Mouse (Mus musculus): ENCODE data around the gene Apol6. TPM values are rescaled to one million over a fixed set of nuclear protein-coding genes. Genes with fewer than 3 reads are reported as not detected.

Apol6 gene
- polyA plus RNA-seq, 1 experiment from 2014 or later = 0.06 TPM

DNA sequence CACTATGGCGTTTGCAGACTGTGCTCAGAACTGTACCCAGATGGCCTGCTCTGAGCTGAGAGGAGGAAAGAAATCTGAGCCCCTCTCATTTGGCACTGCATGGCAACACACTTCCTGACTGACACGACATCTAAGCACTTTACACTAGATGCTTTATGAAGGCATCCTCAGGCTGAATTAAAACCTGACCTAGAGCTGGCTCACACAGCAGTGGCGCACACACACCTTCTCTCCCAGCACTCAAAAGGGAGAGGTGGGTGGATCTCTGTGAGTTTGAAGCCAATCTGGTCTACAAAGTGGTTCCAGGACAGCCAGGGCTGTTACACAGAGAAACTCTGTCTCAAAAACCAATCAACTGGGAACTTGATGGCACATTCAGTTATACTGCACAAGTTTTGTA lies 55.2 kb downstream of the Apol6 start:
- H3K36me3 ChIP-seq (replicated peaks) = peaks cover 18% of the 10 kb centered on the region

GRCm38 (mm10) chr15:77102685-77103084 lies 58.2 kb downstream of the Apol6 start:
- Histone ChIP-seq H3K9ac (no peak overlapping the region), H3K4me2 (no peak overlapping the region), H3K27ac (no peak overlapping the region), H3K27me3 (replicated peaks) (no peaks in the 10 kb centered on the region), H3K4me3 (no peak overlapping the region), H3K36me3 (replicated peaks) (peaks cover 8% of the 10 kb centered on the region), H3K9me3 (no peaks in the 10 kb centered on the region), H3K4me1 (0 out of 2 replicates have a peak, but pooled peaks cover 3% of the 10 kb centered on the region)
- 75% methylated on average over 5 of the region's 5 CpGs for WGBS
- ATAC-seq (replicated peaks) = no peak

More for the DNA sequence above, 55.2 kb downstream of the Apol6 start:
- Histone ChIP-seq H3K4me2 (no peak overlapping the region), H3K27me3 (replicated peaks) (no peaks in the 10 kb centered on the region), H3K4me1 (0 out of 2 replicates have a peak, but pooled peaks cover 3% of the 10 kb centered on the region), H3K27ac (no peak overlapping the region), H3K4me3 (no peak overlapping the region), H3K9ac (no peak overlapping the region), H3K9me3 (no peaks in the 10 kb centered on the region)
- 72% methylated on average over 3 of the region's 3 CpGs for WGBS
- no peak for ATAC-seq (replicated peaks)

- WGBS = 68% methylated on average over 10 of the region's 10 CpGs
- 0 out of 2 replicates have a peak, but pooled peaks cover 3% of the 10 kb centered on the region for H3K4me1 ChIP-seq
- H3K9ac ChIP-seq = no peak overlapping the region
- peaks cover 2% of the 10 kb centered on the region; the same call in 1 of the 2 replicates for H3K36me3 ChIP-seq (replicated peaks)
- H3K4me2 ChIP-seq = no peak overlapping the region
- no peak overlapping the region for H3K4me3 ChIP-seq
- no peak overlapping the region for H3K27ac ChIP-seq
- no peak for ATAC-seq (replicated peaks)
- no peaks in the 10 kb centered on the region for H3K9me3 ChIP-seq
- no peaks in the 10 kb centered on the region for H3K27me3 ChIP-seq (replicated peaks)
These were observed 60.0 kb downstream of the Apol6 start for GRCm38 (mm10) chr15:77104349-77105158.

DNA sequence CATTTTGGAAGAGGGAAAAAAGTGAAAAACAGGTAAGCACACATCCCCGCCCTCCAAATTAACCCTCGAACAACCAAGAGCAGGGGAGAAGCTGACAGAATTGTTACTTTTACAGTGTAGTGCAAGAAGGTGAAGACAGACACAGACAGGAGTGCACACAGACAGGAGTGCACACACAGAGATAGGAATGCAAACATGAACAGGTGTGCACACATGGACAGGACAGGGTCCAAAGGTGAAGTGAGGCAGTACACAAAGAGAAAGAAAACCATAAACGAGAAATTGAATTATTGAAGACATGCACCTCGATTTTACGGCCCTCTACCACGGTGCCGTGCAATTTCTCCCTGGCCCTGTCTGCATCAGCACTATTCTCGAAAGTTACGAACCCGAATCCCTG lies 60.7 kb downstream of the Apol6 start:
- H3K4me2 ChIP-seq = no peak overlapping the region
- H3K27me3 ChIP-seq (replicated peaks) = no peaks in the 10 kb centered on the region
- no peak overlapping the region for H3K27ac ChIP-seq
- peaks cover 2% of the 10 kb centered on the region; the same call in 1 of the 2 replicates for H3K36me3 ChIP-seq (replicated peaks)
- no peaks in the 10 kb centered on the region for H3K9me3 ChIP-seq
- H3K4me3 ChIP-seq = no peak overlapping the region
- H3K9ac ChIP-seq = no peak overlapping the region
- ATAC-seq (replicated peaks) = no peak
- 0 out of 2 replicates have a peak, but pooled peaks cover 3% of the 10 kb centered on the region for H3K4me1 ChIP-seq
- 90% methylated on average over 10 of the region's 10 CpGs for WGBS

Other genes with a start within 250 kb of the Apol6 start
- gene Zfp251, start 173.3 kb upstream of the Apol6 start, polyA plus RNA-seq (2015; fragmentation: Nextera tagmentation; extraction: Ambion mirVana) = 43.5 and 46.0 TPM in 2 replicates
- gene Zfp7, start 165.5 kb upstream of the Apol6 start, polyA plus RNA-seq (2015; fragmentation: Nextera tagmentation; extraction: Ambion mirVana) = 10.1 and 10.5 TPM in 2 replicates
- 1.3 and 2.8 TPM in 2 replicates for gene Gm49527, start 165.4 kb upstream of the Apol6 start, polyA plus RNA-seq (2015; fragmentation: Nextera tagmentation; extraction: Ambion mirVana)
- 24.3 and 24.4 TPM in 2 replicates for gene Zfp647, start 119.3 kb upstream of the Apol6 start, polyA plus RNA-seq (2015; fragmentation: Nextera tagmentation; extraction: Ambion mirVana)
- 43.7 and 48.7 TPM in 2 replicates for gene 1110038F14Rik, start 96.2 kb upstream of the Apol6 start, polyA plus RNA-seq (2015; fragmentation: Nextera tagmentation; extraction: Ambion mirVana)
- gene Mb, start 5.9 kb downstream of the Apol6 start, polyA plus RNA-seq (2015; fragmentation: Nextera tagmentation; extraction: Ambion mirVana) = 0.66 TPM in 2 replicates

All from midbrain, embryonic 15.5 days (tissue).